Mouse (Mus musculus): Measurements from ENCODE around the gene Ntm.

DNA sequence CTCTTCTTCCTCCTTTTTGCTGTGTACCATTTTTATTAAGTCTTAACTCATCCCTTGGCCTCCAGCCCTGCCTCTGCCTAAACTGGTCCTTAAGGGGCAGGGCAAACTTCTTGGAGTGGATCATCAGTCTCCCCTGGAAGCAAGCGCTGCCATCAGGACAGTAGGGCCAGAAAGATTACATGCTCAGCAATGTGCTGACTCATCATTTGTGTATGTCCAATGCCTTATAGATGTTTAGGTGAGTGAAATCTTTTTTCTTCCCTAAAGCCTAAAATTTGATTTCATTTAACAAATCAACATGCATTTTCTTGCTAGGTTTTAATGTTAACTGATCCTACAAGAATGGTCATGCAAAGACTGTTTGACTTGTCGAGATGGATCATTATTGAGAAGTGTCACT is 536.7 kb downstream of the Ntm start:
- TF ChIP-seq CTCF (IDR thresholded peaks at IDR 0.05; ENCODE audit: control insufficient read depth, insufficient read depth, insufficient read length) (no peak), USF1 (IDR thresholded peaks at IDR 0.05; ENCODE audit: low read depth) (no peak), CEBPB (IDR thresholded peaks at IDR 0.05; ENCODE audit: low read depth) (no peak)

Data from C2C12 (cell line).